Mouse (Mus musculus) olfactory bulb, adult 2 months (tissue): ENCODE data around the gene Camkmt. TPM values are rescaled to one million over a fixed set of nuclear protein-coding genes. Genes with fewer than 3 reads are reported as not detected.

Source experiments
- H3K27ac ChIP-seq: fragments of 200-500 bp; 2 replicates; pipeline ENCODE4 v1.5.1; 2012; ENCODE audit warnings: low read depth, low read length; ENCODE audit not compliant: insufficient read depth
- H3K4me1 ChIP-seq: fragments of 200-500 bp; 2 replicates; pipeline ENCODE4 v1.6.1; 2012; ENCODE audit warnings: low read length; ENCODE audit not compliant: control insufficient read depth, insufficient read depth
- H3K4me3 ChIP-seq: fragments of 200-500 bp; 2 replicates; pipeline ENCODE4 v1.5.1; 2012; ENCODE audit warnings: mild to moderate bottlenecking, low read depth, low read length, moderate library complexity; ENCODE audit not compliant: insufficient read depth
- CTCF ChIP-seq: fragments of 200-500 bp; IDR thresholded peaks from 2 replicates; pipeline ENCODE4 v1.5.1; 2012; ENCODE audit warnings: low read depth, mild to moderate bottlenecking, low read length, moderate library complexity; ENCODE audit not compliant: insufficient read depth
- POLR2A ChIP-seq: fragments of 200-500 bp; IDR thresholded peaks from 2 replicates; pipeline ENCODE4 v1.6.1; 2012; ENCODE audit warnings: mild to moderate bottlenecking, low read depth, low read length, moderate library complexity; ENCODE audit not compliant: insufficient read depth
- WGBS: fragments of 180-500 bp; shearing (Covaris S2); methylation state at CpG from one replicate; pipeline ENCODE4 v1.1.7; 2018; 5-methylcytosine and 5-hydroxymethylcytosine counted together
- polyA plus RNA-seq: library from polyadenylated mRNA; stranded (reverse); fragments of >200 nt; gene quantifications from 2 replicates; pipeline ENCODE4 v1.2.4, GENCODE M21; 2012; ENCODE audit warnings: low replicate concordance; ENCODE audit not compliant: missing spikeins, insufficient read depth, insufficient read length

The Camkmt gene
- polyA plus RNA-seq, 1 experiment, result not detected

- no peak overlapping the region for H3K4me3 ChIP-seq
- no peaks in the 10 kb centered on the region for H3K4me1 ChIP-seq
- no peak overlapping the region for H3K27ac ChIP-seq
- 96% methylated on average over 7 of the region's 7 CpGs for WGBS
- TF ChIP-seq POLR2A (no peak), CTCF (no peak)
Measured at GRCm38 (mm10) chr17:85379101-85379500, 288.7 kb downstream of the Camkmt start.

- WGBS, result 84% methylated on average over 8 of the region's 8 CpGs
- H3K27ac ChIP-seq, result no peak overlapping the region
- no peaks in the 10 kb centered on the region for H3K4me1 ChIP-seq
- no peak for TF ChIP-seq POLR2A
- no peak for TF ChIP-seq CTCF
- H3K4me3 ChIP-seq, result no peak overlapping the region
Measured at GRCm38 (mm10) chr17:85381578-85382223, 291.3 kb downstream of the Camkmt start.

GRCm38 (mm10) chr17:85382344-85382743, 292.0 kb downstream of the Camkmt start:
- Histone ChIP-seq H3K4me1 (no peaks in the 10 kb centered on the region), H3K4me3 (no peak overlapping the region), H3K27ac (no peak overlapping the region)
- TF ChIP-seq POLR2A (no peak), CTCF (no peak)
- WGBS, result 82% methylated on average over 4 of the region's 4 CpGs

DNA sequence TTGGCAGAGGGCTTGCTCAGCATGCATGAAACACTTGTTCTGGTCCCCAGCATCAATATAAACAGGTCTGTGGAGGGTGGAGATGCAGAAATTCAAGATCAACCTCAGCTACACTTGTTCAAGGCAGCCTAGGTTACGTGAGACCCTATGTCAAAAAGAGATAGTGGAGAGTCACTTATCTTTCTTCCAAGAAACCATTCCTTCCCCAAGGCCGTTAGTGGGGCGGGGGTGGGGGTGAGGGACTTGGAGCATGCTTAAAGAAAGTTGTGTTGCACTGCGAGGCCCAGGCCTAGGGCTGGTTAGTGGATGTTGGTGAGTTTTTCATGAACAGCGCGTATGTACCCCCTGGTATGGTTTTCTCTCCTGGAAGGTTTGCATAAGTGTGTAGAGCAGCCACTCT, 292.6 kb downstream of the Camkmt start:
- no peak overlapping the region for H3K4me3 ChIP-seq
- no peak for TF ChIP-seq POLR2A
- TF ChIP-seq CTCF, result no peak
- H3K4me1 ChIP-seq, result no peaks in the 10 kb centered on the region
- H3K27ac ChIP-seq, result no peak overlapping the region
- WGBS, result 93% methylated on average over 6 of the region's 6 CpGs

GRCm38 (mm10) chr17:85393091-85393890, 302.9 kb downstream of the Camkmt start:
- 70% methylated on average over 16 of the region's 16 CpGs for WGBS
- TF ChIP-seq POLR2A (no peak), CTCF (no peak)
- Histone ChIP-seq H3K27ac (no peak overlapping the region), H3K4me3 (no peak overlapping the region), H3K4me1 (no peaks in the 10 kb centered on the region)

DNA sequence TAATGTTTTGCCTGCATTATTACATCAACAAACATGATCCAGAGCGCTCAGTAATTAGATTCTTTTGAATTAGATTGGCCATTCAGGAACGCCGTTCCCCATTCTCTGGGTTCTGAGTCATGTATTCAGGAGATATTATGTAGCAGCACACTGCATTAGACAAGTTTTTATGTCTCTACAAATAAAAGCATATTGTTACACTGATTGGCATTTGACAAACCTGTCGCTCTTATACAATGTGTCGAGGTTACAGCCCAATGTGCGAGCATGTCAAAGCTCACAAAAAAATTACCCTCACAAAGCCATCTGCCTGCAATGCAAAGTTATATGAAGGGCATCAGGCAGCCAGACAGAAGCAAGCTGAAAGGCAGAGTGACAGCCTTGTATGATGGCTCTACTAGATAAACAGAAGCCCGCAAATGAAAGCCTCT, 303.6 kb downstream of the Camkmt start:
- Histone ChIP-seq H3K27ac (no peak overlapping the region), H3K4me1 (no peaks in the 10 kb centered on the region), H3K4me3 (no peak overlapping the region)
- TF ChIP-seq CTCF, result no peak
- TF ChIP-seq POLR2A, result no peak
- WGBS, result 55% methylated on average over 7 of the region's 7 CpGs

DNA sequence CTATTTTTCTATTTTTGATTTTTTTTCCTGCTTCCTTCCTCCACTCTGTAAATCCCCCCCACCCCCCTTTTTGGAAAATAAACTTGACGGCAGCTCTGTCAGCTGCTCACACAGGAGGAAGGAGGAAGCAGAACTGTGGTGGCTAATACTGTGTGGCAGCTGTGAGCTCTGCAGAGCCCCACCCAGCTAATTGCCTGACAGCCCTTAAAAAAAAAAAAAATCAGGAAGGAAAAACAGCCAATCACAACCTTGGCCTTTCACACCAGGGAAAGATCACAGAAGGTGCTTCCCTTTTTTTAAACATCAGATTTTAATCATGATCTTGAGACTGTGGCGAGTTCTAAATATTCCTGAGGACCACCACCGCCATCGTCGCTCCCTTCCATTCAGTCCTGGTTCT, 305.1 kb downstream of the Camkmt start:
- Histone ChIP-seq H3K4me1 (no peaks in the 10 kb centered on the region), H3K27ac (no peak overlapping the region), H3K4me3 (no peak overlapping the region)
- TF ChIP-seq CTCF (no peak), POLR2A (no peak)
- WGBS, result 63% methylated on average over 5 of the region's 5 CpGs

DNA sequence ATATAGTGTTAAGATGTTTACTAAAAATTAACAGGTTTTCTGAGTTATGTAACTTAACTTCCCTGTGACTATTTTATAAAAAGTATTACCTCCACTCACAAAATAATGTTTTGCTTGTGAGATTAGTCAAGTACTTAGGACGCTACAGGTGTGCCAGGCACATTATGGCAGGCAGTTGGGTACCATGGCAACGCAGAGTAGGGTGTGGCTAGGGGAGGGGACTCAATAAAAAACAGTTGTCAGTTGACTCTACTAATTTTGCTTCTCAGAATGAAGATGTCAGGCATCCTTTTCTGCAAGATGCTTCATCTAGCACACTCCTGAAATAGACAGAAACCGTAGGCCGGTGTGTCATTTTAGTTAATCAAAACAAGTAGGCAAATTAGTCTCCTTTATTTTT, 310.4 kb downstream of the Camkmt start:
- no peaks in the 10 kb centered on the region for H3K4me1 ChIP-seq
- TF ChIP-seq POLR2A (no peak), CTCF (no peak)
- no peak overlapping the region for H3K27ac ChIP-seq
- WGBS, result 77% methylated on average over 4 of the region's 4 CpGs
- H3K4me3 ChIP-seq, result no peak overlapping the region

GRCm38 (mm10) chr17:85405161-85405560, 314.8 kb downstream of the Camkmt start:
- Histone ChIP-seq H3K27ac (no peak overlapping the region), H3K4me3 (no peak overlapping the region), H3K4me1 (no peaks in the 10 kb centered on the region)
- 87% methylated on average over 5 of the region's 5 CpGs for WGBS
- TF ChIP-seq CTCF, result no peak
- TF ChIP-seq POLR2A, result no peak
